Mouse (Mus musculus): Measurements from ENCODE around the gene Fam78b.

Fam78b gene

GRCm38 (mm10) chr1:167094589-167095148 lies 93.5 kb downstream of the Fam78b start:
- no peak for DNase-seq (ENCODE audit: low spot score)

- DNase-seq (ENCODE audit: low spot score), result no peak
These were observed 97.5 kb downstream of the Fam78b start for GRCm38 (mm10) chr1:167098741-167099140.

GRCm38 (mm10) chr1:167102046-167102445 lies 100.8 kb downstream of the Fam78b start:
- no peak for DNase-seq (ENCODE audit: low spot score)

GRCm38 (mm10) chr1:167102566-167102965 lies 101.3 kb downstream of the Fam78b start:
- DNase-seq (ENCODE audit: low spot score), result no peak

- DNase-seq (ENCODE audit: low spot score), result no peak
These were observed 103.9 kb downstream of the Fam78b start for GRCm38 (mm10) chr1:167104956-167105626.

- DNase-seq (ENCODE audit: low spot score), result no peak
These were observed 104.7 kb downstream of the Fam78b start for GRCm38 (mm10) chr1:167105916-167106315.

GRCm38 (mm10) chr1:167108973-167109509 lies 107.8 kb downstream of the Fam78b start:
- no peak for DNase-seq (ENCODE audit: low spot score)

GRCm38 (mm10) chr1:167114363-167115050 lies 113.3 kb downstream of the Fam78b start:
- no peak for DNase-seq (ENCODE audit: low spot score)

- DNase-seq (ENCODE audit: low spot score), result no peak
These were observed 113.9 kb downstream of the Fam78b start for GRCm38 (mm10) chr1:167115121-167115520.

- no peak for DNase-seq (ENCODE audit: low spot score)
These were observed 115.5 kb downstream of the Fam78b start for GRCm38 (mm10) chr1:167116733-167117132.

GRCm38 (mm10) chr1:167118971-167119370 lies 117.8 kb downstream of the Fam78b start:
- no peak for DNase-seq (ENCODE audit: low spot score)

- no peak for DNase-seq (ENCODE audit: low spot score)
These were observed 118.2 kb downstream of the Fam78b start for GRCm38 (mm10) chr1:167119439-167119838.

GRCm38 (mm10) chr1:167122436-167122835 lies 121.2 kb downstream of the Fam78b start:
- no peak for DNase-seq (ENCODE audit: low spot score)

GRCm38 (mm10) chr1:167123551-167123950 lies 122.3 kb downstream of the Fam78b start:
- DNase-seq (ENCODE audit: low spot score), result no peak

- DNase-seq (ENCODE audit: low spot score), result no peak
These were observed 124.7 kb downstream of the Fam78b start for GRCm38 (mm10) chr1:167125870-167126269.

GRCm38 (mm10) chr1:167126292-167126691 lies 125.1 kb downstream of the Fam78b start:
- DNase-seq (ENCODE audit: low spot score), result no peak

- DNase-seq (ENCODE audit: low spot score), result no peak
These were observed 134.5 kb downstream of the Fam78b start for GRCm38 (mm10) chr1:167135748-167136147.

Measured in urinary bladder, postnatal 10 days (tissue).